Mouse (Mus musculus) myocyte (in vitro differentiated cells): ENCODE results near the gene Arhgap10.

Experiments
- CEBPB ChIP-seq: IDR thresholded peaks from 2 replicates; pipeline ENCODE4 v1.6.1; 2011; ENCODE audit warnings: mild to moderate bottlenecking, moderate library complexity; ENCODE audit not compliant: poor library complexity, insufficient read depth, severe bottlenecking
- E2F4 ChIP-seq: IDR thresholded peaks from one replicate; pipeline ENCODE4 v1.6.1; 2011; ENCODE audit warnings: mild to moderate bottlenecking, control low read depth, moderate library complexity; ENCODE audit not compliant: insufficient read depth
- MAX ChIP-seq: IDR thresholded peaks from one replicate; pipeline ENCODE4 v1.6.1; 2011; ENCODE audit warnings: low read depth, mild to moderate bottlenecking, control low read depth
- MYOG ChIP-seq, 3 experiments: IDR thresholded peaks; one replicate each; pipeline ENCODE4 v1.6.1; 2011; ENCODE audit warnings: control low read depth in 2 of 3, low read depth in 2 of 3, mild to moderate bottlenecking in 2 of 3; ENCODE audit not compliant: insufficient read length in 2 of 3, control insufficient read depth in 1 of 3, insufficient read depth in 1 of 3
- POLR2A ChIP-seq: IDR thresholded peaks from one replicate; pipeline ENCODE4 v1.6.1; 2011; ENCODE audit warnings: low read depth, mild to moderate bottlenecking, control low read depth, moderate library complexity; ENCODE audit not compliant: insufficient read length
- POLR2AphosphoS2 ChIP-seq: IDR thresholded peaks from one replicate; pipeline ENCODE4 v1.6.1; 2011; ENCODE audit warnings: low read depth, control low read depth; ENCODE audit not compliant: insufficient read length
- REST ChIP-seq: IDR thresholded peaks from one replicate; pipeline ENCODE4 v1.6.1; 2011; ENCODE audit warnings: mild to moderate bottlenecking, control low read depth, moderate library complexity; ENCODE audit not compliant: insufficient read depth, insufficient read length
- TCF12 ChIP-seq: IDR thresholded peaks from one replicate; pipeline ENCODE4 v1.6.1; 2011; ENCODE audit warnings: mild to moderate bottlenecking, control low read depth; ENCODE audit not compliant: poor library complexity, insufficient read depth, severe bottlenecking
- USF1 ChIP-seq: IDR thresholded peaks from one replicate; pipeline ENCODE4 v1.6.1; 2011; ENCODE audit warnings: low read depth, mild to moderate bottlenecking, control low read depth, moderate library complexity

DNA sequence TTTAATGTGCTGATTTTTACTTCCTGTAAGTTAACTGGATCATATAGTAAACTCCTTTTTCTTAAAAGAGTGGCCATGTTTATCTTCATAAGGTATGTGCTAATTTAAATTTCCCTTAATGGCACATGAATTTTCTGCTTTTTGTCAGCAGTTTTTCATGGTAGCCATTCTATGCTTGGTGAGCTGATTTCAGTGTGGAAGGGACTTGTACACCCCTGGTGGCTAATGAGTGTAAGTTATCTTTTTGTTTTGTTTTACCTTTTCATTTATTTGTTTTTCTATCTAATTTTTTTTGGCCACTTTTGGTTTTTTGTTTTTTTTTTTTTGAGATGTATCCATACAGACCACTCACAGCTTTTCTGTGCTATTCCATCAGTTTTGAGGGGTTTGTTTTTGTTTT lies 278.3 kb downstream of the Arhgap10 start:
- TF ChIP-seq POLR2AphosphoS2 (no peak), E2F4 (no peak), MAX (no peak), TCF12 (no peak), POLR2A (no peak), REST (no peak), CEBPB (no peak), MYOG (IDR thresholded peaks at IDR 0.05; ENCODE audit: control insufficient read depth in 1 of 3, insufficient read depth in 1 of 3, insufficient read length in 2 of 3, low read depth in 2 of 3) (no peak), USF1 (no peak)
